Mouse (Mus musculus) hindbrain, embryonic 10.5 days (tissue): ENCODE measurements around the gene C130074G19Rik. TPM values are rescaled to one million over a fixed set of nuclear protein-coding genes. Genes with fewer than 3 reads are reported as not detected.

Source experiments
- DNase-seq: peaks from one replicate; pipeline ENCODE4 v3.0.0-alpha.2; 2017; ENCODE audit warnings: low spot score
- H3K27ac ChIP-seq: fragments of 300-500 bp; sonication (generic); 2 replicates; pipeline ENCODE4 v1.5.1; 2016; ENCODE audit warnings: mild to moderate bottlenecking, moderate library complexity
- H3K27me3 ChIP-seq: fragments of 300-500 bp; sonication (generic); 2 replicates; pipeline ENCODE4 v1.6.1; 2016; ENCODE audit warnings: mild to moderate bottlenecking; ENCODE audit not compliant: poor library complexity, insufficient read depth, severe bottlenecking
- H3K36me3 ChIP-seq: fragments of 300-500 bp; sonication (generic); 2 replicates; pipeline ENCODE4 v1.6.1; 2016; ENCODE audit warnings: mild to moderate bottlenecking, moderate library complexity
- H3K4me1 ChIP-seq: fragments of 300-500 bp; sonication (generic); replicated peaks from 2 replicates; pipeline ENCODE4 v1.6.1; 2016; ENCODE audit warnings: mild to moderate bottlenecking
- H3K4me3 ChIP-seq: fragments of 300-500 bp; sonication (generic); 2 replicates; pipeline ENCODE4 v1.5.1; 2016; ENCODE audit warnings: mild to moderate bottlenecking, moderate library complexity
- H3K9me3 ChIP-seq: fragments of 300-500 bp; sonication (generic); 2 replicates; pipeline ENCODE4 v1.6.1; 2016; ENCODE audit warnings: mild to moderate bottlenecking, moderate library complexity
- WGBS: fragments of 180-500 bp; shearing (Covaris S2); methylation state at CpG from one replicate; pipeline ENCODE4 v1.1.7; 2016; 5-methylcytosine and 5-hydroxymethylcytosine counted together
- polyA plus RNA-seq: library from polyadenylated mRNA; unstranded; fragments of >200 nt; fragmentation: Nextera tagmentation; extraction: Ambion mirVana; gene quantifications from 2 replicates; pipeline ENCODE4 v1.2.1, GENCODE M21; 2016

C130074G19Rik gene
- polyA plus RNA-seq, 1 experiment from 2014 or later: 0.64 TPM

DNA sequence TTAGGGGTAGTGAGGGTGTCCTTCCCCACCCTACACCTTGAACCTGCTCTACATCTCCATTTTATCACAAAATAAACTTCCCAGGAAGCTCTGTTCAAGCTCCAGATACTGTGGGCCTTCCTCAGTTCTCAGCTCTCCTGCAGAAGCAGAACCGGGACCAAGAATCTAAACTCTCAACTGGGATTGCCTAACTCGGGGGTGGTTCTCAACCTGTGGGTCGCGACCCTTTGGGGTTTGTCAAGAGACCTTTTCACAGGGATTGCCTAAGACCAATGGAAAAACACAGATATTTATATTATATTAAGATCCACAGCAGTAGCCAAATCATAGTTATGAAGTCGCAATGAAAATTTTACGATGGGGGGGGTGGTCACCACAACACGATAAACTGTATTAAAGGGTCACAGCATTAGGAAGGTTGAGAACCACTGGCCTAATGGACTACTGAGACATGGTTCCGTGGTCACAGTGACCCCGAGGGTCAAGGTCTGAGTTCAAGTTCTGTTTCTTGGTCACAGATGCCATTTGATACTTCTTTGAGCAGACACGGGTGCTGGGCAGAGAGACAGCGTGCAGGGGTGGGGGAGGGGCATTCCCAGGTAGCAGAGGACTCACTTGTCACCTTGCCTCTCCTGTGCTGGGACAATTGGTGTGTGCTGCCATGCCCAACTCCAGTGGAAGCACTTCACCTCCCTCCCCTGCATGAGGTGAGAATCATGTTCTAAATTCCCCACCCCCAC lies 12.2 kb downstream of the C130074G19Rik start:
- no peak for DNase-seq
- H3K27ac ChIP-seq: no peak overlapping the region
- H3K27me3 ChIP-seq: peaks cover 7% of the 10 kb centered on the region; the same call in 1 of the 2 replicates
- WGBS: 82% methylated on average over 11 of the region's 11 CpGs
- no peaks in the 10 kb centered on the region for H3K36me3 ChIP-seq
- no peak overlapping the region for H3K4me3 ChIP-seq
- H3K4me1 ChIP-seq: peaks cover 28% of the 10 kb centered on the region
- no peaks in the 10 kb centered on the region for H3K9me3 ChIP-seq

DNA sequence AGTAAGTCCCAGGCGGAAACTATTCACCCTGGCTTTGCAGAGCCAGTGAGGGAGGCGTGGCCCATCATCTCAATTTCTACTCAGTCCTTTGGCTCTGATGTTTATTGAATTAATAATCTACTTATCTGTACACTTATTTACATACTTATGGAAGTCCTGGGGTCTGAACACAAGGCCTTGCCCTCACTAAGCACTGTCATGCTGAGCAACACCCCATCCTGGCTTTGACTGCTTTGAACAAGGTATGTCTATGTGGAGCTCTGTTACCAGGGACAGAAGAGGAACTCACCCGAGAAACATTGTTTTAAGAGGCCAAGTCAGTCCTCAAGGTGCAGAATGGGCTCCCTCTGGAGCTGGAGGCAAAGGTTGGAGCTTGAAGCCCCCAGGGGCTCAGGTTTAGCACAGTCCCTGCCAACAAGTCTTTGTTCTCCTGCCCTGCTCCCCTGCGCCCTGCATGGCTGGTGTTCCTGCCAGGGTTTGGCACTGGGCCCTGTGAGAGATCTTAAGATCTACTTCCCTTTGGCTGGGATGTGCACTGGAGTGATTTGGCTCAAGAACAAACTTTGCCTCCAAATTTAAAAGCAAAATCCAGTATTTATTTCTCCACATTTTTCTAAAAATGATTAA lies 13.0 kb downstream of the C130074G19Rik start:
- Histone ChIP-seq H3K4me1 (peaks cover 28% of the 10 kb centered on the region), H3K27me3 (peaks cover 7% of the 10 kb centered on the region; the same call in 1 of the 2 replicates), H3K4me3 (no peak overlapping the region), H3K9me3 (no peaks in the 10 kb centered on the region), H3K27ac (no peak overlapping the region), H3K36me3 (no peaks in the 10 kb centered on the region)
- WGBS: 67% methylated on average over 4 of the region's 4 CpGs
- DNase-seq: no peak

- peaks cover 34% of the 10 kb centered on the region for H3K4me1 ChIP-seq
- no peaks in the 10 kb centered on the region for H3K9me3 ChIP-seq
- H3K27ac ChIP-seq: 0 out of 2 replicates have a peak overlapping the region, but pooled peaks have one; percentile 8
- 78% methylated on average over 3 of the region's 3 CpGs for WGBS
- H3K36me3 ChIP-seq: no peaks in the 10 kb centered on the region
- no peak for DNase-seq
- peaks cover 6% of the 10 kb centered on the region; the same call in 1 of the 2 replicates for H3K27me3 ChIP-seq
- H3K4me3 ChIP-seq: no peak overlapping the region
Measured at GRCm38 (mm10) chr1:184867640-184868120, 15.3 kb downstream of the C130074G19Rik start.

DNA sequence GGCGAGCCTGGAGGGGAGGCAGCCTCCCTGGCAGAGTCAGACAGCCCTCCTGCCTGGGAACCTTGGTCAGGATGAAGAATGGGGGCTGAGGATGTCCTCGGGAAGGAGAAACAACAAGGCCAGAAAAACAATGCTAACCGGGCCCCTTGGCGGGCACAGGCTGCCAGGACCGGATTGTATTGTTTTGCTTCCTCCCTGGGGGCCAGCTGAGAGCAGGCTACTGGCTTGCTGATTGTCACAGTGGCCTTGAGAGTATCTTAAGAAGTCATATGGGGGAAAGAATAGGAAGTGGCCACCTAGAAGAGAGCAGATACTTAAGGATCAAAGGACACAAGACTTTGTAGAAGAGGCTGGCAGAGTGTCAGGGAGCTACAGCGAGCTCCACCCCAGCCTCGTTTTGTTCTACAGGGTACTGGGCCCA lies 18.6 kb downstream of the C130074G19Rik start:
- 14% methylated on average over 7 of the region's 7 CpGs for WGBS

GRCm38 (mm10) chr1:184862636-184863035 lies 20.4 kb downstream of the C130074G19Rik start:
- Histone ChIP-seq H3K27me3 (no peaks in the 10 kb centered on the region), H3K36me3 (no peaks in the 10 kb centered on the region), H3K4me3 (no peak overlapping the region), H3K9me3 (no peaks in the 10 kb centered on the region), H3K27ac (peak overlapping the region; percentile 29; the same call in 1 of the 2 replicates), H3K4me1 (peaks cover 29% of the 10 kb centered on the region)
- DNase-seq: no peak
- WGBS: 91% methylated on average over 6 of the region's 6 CpGs

More for the DNA sequence above, 18.6 kb downstream of the C130074G19Rik start:
- Histone ChIP-seq H3K27me3 (no peaks in the 10 kb centered on the region), H3K4me1 (peaks cover 29% of the 10 kb centered on the region), H3K9me3 (no peaks in the 10 kb centered on the region), H3K27ac (peak overlapping the region; percentile 78), H3K4me3 (no peak overlapping the region), H3K36me3 (no peaks in the 10 kb centered on the region)
- no peak for DNase-seq

DNA sequence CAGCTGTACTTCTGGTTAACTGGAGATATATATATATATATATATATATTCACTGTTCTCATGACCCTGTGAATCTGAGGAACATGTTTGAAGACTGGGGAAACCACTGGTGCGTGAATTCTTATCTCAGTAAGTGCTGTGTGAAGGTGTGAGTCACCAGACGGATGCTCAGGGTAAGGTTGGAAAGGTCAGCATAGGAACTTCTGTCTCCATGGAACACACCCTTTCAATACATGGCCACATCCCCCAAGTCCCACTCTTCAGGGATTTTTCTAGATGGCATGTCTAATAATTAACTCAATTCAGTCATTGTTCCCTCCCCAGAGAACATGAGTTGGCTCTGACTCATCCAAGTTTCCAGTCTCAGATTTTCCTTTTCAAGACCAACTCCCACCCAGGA lies 21.5 kb downstream of the C130074G19Rik start:
- no peaks in the 10 kb centered on the region for H3K9me3 ChIP-seq
- no peak overlapping the region for H3K4me3 ChIP-seq
- no peak overlapping the region for H3K27ac ChIP-seq
- no peaks in the 10 kb centered on the region for H3K27me3 ChIP-seq
- 78% methylated on average over 2 of the region's 2 CpGs for WGBS
- peaks cover 25% of the 10 kb centered on the region for H3K4me1 ChIP-seq
- no peak for DNase-seq
- no peaks in the 10 kb centered on the region for H3K36me3 ChIP-seq

DNA sequence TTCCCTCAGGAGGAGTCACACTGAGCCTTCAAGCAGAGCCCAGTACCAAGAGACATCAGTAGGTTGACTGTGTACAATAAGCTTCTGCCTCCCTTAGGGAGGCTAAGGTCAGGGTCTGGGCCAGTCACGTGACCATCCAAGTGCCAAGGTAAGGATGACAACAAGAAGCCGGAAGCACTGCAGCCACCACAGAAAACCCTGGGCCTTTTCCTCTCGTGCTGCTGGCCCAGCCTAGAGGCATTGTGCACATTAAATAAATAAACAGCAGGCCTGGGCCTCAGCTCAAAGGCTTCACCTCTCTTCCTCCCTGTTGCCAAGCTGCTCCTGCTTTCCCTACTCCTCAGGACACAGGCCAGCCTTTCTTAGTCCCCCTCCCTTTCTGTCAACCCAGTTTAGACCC lies 22.7 kb downstream of the C130074G19Rik start:
- WGBS: 63% methylated on average over 3 of the region's 3 CpGs
- H3K4me1 ChIP-seq: peaks cover 25% of the 10 kb centered on the region
- no peaks in the 10 kb centered on the region for H3K9me3 ChIP-seq
- no peaks in the 10 kb centered on the region for H3K36me3 ChIP-seq
- H3K27ac ChIP-seq: no peak overlapping the region
- no peak for DNase-seq
- no peaks in the 10 kb centered on the region for H3K27me3 ChIP-seq
- no peak overlapping the region for H3K4me3 ChIP-seq

- Histone ChIP-seq H3K4me3 (no peak overlapping the region), H3K4me1 (peaks cover 15% of the 10 kb centered on the region), H3K36me3 (no peaks in the 10 kb centered on the region), H3K9me3 (no peaks in the 10 kb centered on the region), H3K27me3 (no peaks in the 10 kb centered on the region), H3K27ac (no peak overlapping the region)
- WGBS: 88% methylated on average over 1 of the region's 1 CpGs
- DNase-seq: no peak
Measured at GRCm38 (mm10) chr1:184858253-184858652, 24.8 kb downstream of the C130074G19Rik start.

DNA sequence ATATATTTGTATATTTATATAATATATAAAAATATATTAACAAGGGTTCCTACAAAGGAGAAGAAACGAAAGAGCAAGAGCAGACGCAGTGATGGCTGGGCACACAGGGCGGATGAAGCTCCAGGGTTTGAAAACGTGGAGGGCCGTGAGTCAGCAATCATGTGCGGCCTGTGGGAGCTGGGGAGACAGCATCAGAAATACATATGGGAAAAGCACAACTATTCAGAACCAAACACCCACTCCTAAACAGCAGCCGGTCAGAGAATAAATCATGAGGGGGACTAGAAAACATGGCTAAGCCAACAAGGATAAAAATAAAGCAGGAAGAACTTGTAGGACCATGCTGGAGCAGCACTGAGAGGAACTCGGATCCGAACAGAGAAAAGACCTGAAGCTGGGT lies 25.8 kb downstream of the C130074G19Rik start:
- Histone ChIP-seq H3K9me3 (no peaks in the 10 kb centered on the region), H3K27ac (no peak overlapping the region), H3K4me1 (peaks cover 21% of the 10 kb centered on the region), H3K27me3 (no peaks in the 10 kb centered on the region), H3K36me3 (no peaks in the 10 kb centered on the region), H3K4me3 (no peak overlapping the region)
- WGBS: 93% methylated on average over 9 of the region's 9 CpGs
- no peak for DNase-seq

DNA sequence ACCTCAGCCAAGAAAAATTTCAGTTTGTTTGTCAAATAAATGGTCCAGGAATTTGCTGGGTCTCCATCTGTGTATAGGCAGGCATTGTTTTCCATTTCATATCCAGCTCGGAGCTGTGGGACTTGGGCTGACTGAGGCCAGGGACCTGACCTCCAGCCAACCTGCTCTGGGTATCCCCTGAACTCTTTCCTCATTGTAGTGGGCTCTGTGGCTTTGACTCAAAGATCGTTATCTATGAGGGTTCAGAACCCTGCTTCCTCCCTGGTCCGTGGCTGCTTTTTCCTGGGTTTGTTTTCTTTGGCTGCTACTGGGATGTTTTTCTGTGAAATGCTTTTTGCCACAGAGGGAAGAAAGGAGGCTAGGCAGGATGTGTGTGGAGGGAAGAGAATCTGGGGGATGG lies 29.1 kb downstream of the C130074G19Rik start:
- Histone ChIP-seq H3K27ac (no peak overlapping the region; the same call in 1 of the 2 replicates), H3K27me3 (peaks cover 23% of the 10 kb centered on the region), H3K4me3 (no peak overlapping the region), H3K9me3 (no peaks in the 10 kb centered on the region), H3K36me3 (no peaks in the 10 kb centered on the region), H3K4me1 (peaks cover 22% of the 10 kb centered on the region)
- WGBS: 63% methylated on average over 3 of the region's 3 CpGs
- no peak for DNase-seq

DNA sequence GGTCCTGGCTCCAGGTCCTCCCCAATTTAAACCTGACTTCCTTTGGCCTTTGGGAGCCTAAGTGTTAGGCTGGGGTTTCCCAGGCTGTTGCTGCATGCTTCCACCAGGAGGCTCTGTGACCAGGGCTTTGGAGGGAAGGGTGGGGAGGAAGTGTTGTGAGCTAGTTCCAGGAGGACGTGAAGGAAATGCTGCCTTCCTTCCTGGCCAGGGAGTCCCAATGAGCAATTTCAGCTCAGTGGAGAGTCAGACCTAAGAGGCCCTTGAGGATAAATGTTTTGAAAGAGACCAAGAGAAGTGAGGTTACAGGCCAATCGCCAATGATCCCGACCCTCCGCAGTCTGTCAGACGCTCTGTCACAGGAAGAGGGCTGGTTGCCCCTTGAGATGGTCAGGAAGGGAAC lies 29.7 kb downstream of the C130074G19Rik start:
- H3K4me1 ChIP-seq: peaks cover 22% of the 10 kb centered on the region
- H3K9me3 ChIP-seq: no peaks in the 10 kb centered on the region
- DNase-seq: peak; percentile 58
- peak overlapping the region; percentile 33 for H3K4me3 ChIP-seq
- WGBS: 30% methylated on average over 5 of the region's 5 CpGs
- H3K27me3 ChIP-seq: peaks cover 28% of the 10 kb centered on the region
- peak overlapping the region; percentile 66; the same call in 1 of the 2 replicates for H3K27ac ChIP-seq
- H3K36me3 ChIP-seq: no peaks in the 10 kb centered on the region

GRCm38 (mm10) chr1:184851741-184852618 lies 31.0 kb downstream of the C130074G19Rik start:
- peak overlapping the region; percentile 66; the same call in 1 of the 2 replicates for H3K27ac ChIP-seq
- H3K27me3 ChIP-seq: peaks cover 38% of the 10 kb centered on the region
- no peaks in the 10 kb centered on the region for H3K9me3 ChIP-seq
- H3K4me3 ChIP-seq: peak overlapping the region; percentile 35
- WGBS: 17% methylated on average over 31 of the region's 31 CpGs
- peak; percentile 80 for DNase-seq
- no peaks in the 10 kb centered on the region for H3K36me3 ChIP-seq
- H3K4me1 ChIP-seq: peaks cover 22% of the 10 kb centered on the region
